In genomic region chr14:118132642-118132977, GRCm38 (mm10) we compare ENCODE assay signal across 8 mouse cellular contexts. TPM values are rescaled to one million over a fixed set of nuclear protein-coding genes. Genes with fewer than 3 reads are reported as not detected.
A peak's percentile ranks its signal among the peaks of the same experiment; 100 is the strongest.
DNase-seq lines count a peak whose midpoint lies in the region; ATAC-seq and TF ChIP-seq lines count a peak whose summit lies in the region.

Gene Tgds, minus strand, starts transcription at chr14:118132755.

- intact Hi-C loops in heart, postnatal 25 days (cut with DNase I): loop anchor here (2.0 kb wide), 1 partner anchor 44 kb away; no protein-coding TSS in a partner anchor

- peak within 1 kb of the TSS; percentile 79 for H3K4me2 ChIP-seq in forebrain, embryonic 15.5 days (replicated peaks)

- no peaks in the 10 kb centered on the region for H3K27me3 ChIP-seq in forebrain, embryonic 15.5 days

- peaks cover 2% of the 10 kb centered on the region for H3K36me3 ChIP-seq in ES-E14 (ENCODE audit: control insufficient read depth, insufficient read depth, low read length, poor library complexity, severe bottlenecking)
- H3K36me3 ChIP-seq in forebrain, embryonic 15.5 days: peaks cover 3% of the 10 kb centered on the region

- peak within 1 kb of the TSS; percentile 80 for H3K9ac ChIP-seq in ES-E14 (ENCODE audit: insufficient read depth, low read depth, low read length, poor library complexity, severe bottlenecking)
- H3K9ac ChIP-seq in forebrain, embryonic 15.5 days (replicated peaks): peak within 1 kb of the TSS; percentile 78

- peak; percentile 81 for ATAC-seq in forebrain, embryonic 15.5 days (replicated peaks)
- ATAC-seq in neutrophil, adult 5-6 weeks (ENCODE audit: extremely low read depth, insufficient number of reproducible peaks, low FRiP score, poor library complexity, severe bottlenecking): peak; percentile 88

- in situ Hi-C loops in ES-E14 (cut with MboI; ENCODE audit: low sequenced_read_pairs in 2 of 2, unreplicated experiment in 2 of 2): no loop called here

- TF ChIP-seq CTCF in lung, adult 2 months (IDR thresholded peaks at IDR 0.05; ENCODE audit: insufficient read depth, low read length): no peak

- peak; percentile 96 for TF ChIP-seq POLR2A in lung, adult 2 months (IDR thresholded peaks at IDR 0.05; ENCODE audit: borderline replicate concordance, extremely low read depth, low read depth, low read length)

- H3K9me3 ChIP-seq in ES-E14 (ENCODE audit: control insufficient read depth, insufficient read depth, low read depth, low read length): no peaks in the 10 kb centered on the region
- H3K9me3 ChIP-seq in forebrain, embryonic 15.5 days: no peaks in the 10 kb centered on the region

- H3K4me1 ChIP-seq in ES-E14 (ENCODE audit: control insufficient read depth in 2 of 2, insufficient read depth in 2 of 2, low read length in 2 of 2, poor library complexity in 1 of 2): peaks cover 0 to 4% of the 10 kb centered on the region in 2 experiments; a peak in 1 of 4 replicates
- H3K4me1 ChIP-seq in forebrain, embryonic 15.5 days: peaks cover 23% of the 10 kb centered on the region
- peaks cover 8% of the 10 kb centered on the region for H3K4me1 ChIP-seq in lung, adult 2 months (ENCODE audit: control insufficient read depth, insufficient read depth, low read length)

- H3K4me3 ChIP-seq in ES-E14 (ENCODE audit: insufficient read depth in 1 of 2, low read depth in 1 of 2, low read length in 2 of 2, poor library complexity in 1 of 2, severe bottlenecking in 1 of 2): peak within 1 kb of the TSS; percentile 89 to 97
- H3K4me3 ChIP-seq in forebrain, embryonic 15.5 days: peak within 1 kb of the TSS; percentile 68
- H3K4me3 ChIP-seq in lung, adult 2 months (replicated peaks; ENCODE audit: extremely low read depth, low read depth, low read length): peak within 1 kb of the TSS; percentile 96

- H3K27ac ChIP-seq in ES-E14 (ENCODE audit: insufficient read depth, low read depth, low read length, poor library complexity, severe bottlenecking): no peak within 1 kb of the TSS
- H3K27ac ChIP-seq in forebrain, embryonic 15.5 days (replicated peaks): peak within 1 kb of the TSS; percentile 46; the same call in 1 of the 2 replicates

- DNase-seq in ES-E14 (ENCODE audit: low read depth, low spot score): peak; percentile 99
- peak; percentile 99 for DNase-seq in cerebellum, adult 11-12 months
- DNase-seq in heart, postnatal 25 days (ENCODE audit: low spot score): peak; percentile 96
- DNase-seq in layer of hippocampus, adult 18-20 months (ENCODE audit: low spot score in 2 of 2): peak; percentile 97 to 100
- peak; percentile 96 for DNase-seq in lung, adult 2 months
- peak; percentile 96 to 98 for DNase-seq in thymus, adult 18-20 months

- WGBS in forebrain, embryonic 15.5 days: under 1% methylated on average over 28 of the region's 28 CpGs
- under 1% methylated on average over 28 of the region's 28 CpGs for WGBS in lung, adult 2 months

TF ChIP-seq in ES-E14, 5 proteins besides CTCF, POLR2A, EP300 and RAD21:
- TF ChIP-seq MAFK (IDR thresholded peaks at IDR 0.05; ENCODE audit: insufficient read depth, low read depth, low read length) (no peak), HCFC1 (IDR thresholded peaks at IDR 0.05; ENCODE audit: borderline replicate concordance, insufficient read depth, low read length) (peak; percentile 33; the same call in 1 of the 2 replicates)

RNA-seq across cellular contexts. Expression of gene Tgds, which starts in this region (rescaled TPM):
- total RNA-seq in ES-E14 (2012; rRNA removed): 3.4 and 5.0 TPM in 2 replicates
- 21.4 and 23.4 TPM in 2 replicates for polyA plus RNA-seq in forebrain, embryonic 15.5 days (2015; fragmentation: Nextera tagmentation; extraction: Ambion mirVana)
- total RNA-seq in heart, postnatal 25 days (2021): 10 to 100 TPM in 1 of 2 experiments, 1 to 10 TPM in 1; 9.5 to 10.1 TPM
- 10 to 100 TPM in 1 of 2 experiments, 1 to 10 TPM in 1; 8.5 to 11.1 TPM for total RNA-seq in layer of hippocampus, adult 18-20 months (2021)
- polyA plus RNA-seq in lung, adult 2 months (2012; rRNA removed): 5.2 and 5.8 TPM in 2 replicates
- 20.0 and 28.0 TPM in 2 replicates for total RNA-seq in neutrophil, adult 5-6 weeks (2017)
